Mouse (Mus musculus) adrenal gland, postnatal 4 days (tissue): ENCODE data around the gene Dnaja2. TPM values are rescaled to one million over a fixed set of nuclear protein-coding genes. Genes with fewer than 3 reads are reported as not detected.
A peak's percentile ranks its signal among the peaks of the same experiment; 100 is the strongest.

Source experiments
- DNase-seq, 2 experiments: peaks; one replicate each; pipeline ENCODE4 v3.0.0; 2021 to 2022; ENCODE audit warnings: low spot score in 2 of 2, mixed read lengths in 2 of 2
- long read RNA-seq, 2 experiments: library from polyadenylated mRNA; stranded (forward); transcript quantifications; one replicate each; pipeline ENCODE4 v2.0.0; 2021
- total RNA-seq, 2 experiments: library from RNA; stranded (reverse); gene quantifications; 2 replicates each; pipeline ENCODE4 v1.2.3; 2021

Dnaja2 gene
- total RNA-seq = 100 to 1,000 TPM; 140 to 159 TPM
- long read RNA-seq, experiment 1, transcript Dnaja2-201 (9 exons, 2,919 nt) = major isoform, 106 of 115 reads
- long read RNA-seq, experiment 1, partial matches to known transcripts = 6 of 115 reads
- long read RNA-seq, experiment 1, other reads (novel, unspliced or antisense) = 3 of 115 reads
- long read RNA-seq, experiment 2, transcript Dnaja2-201 (9 exons, 2,919 nt) = major isoform, 260 of 286 reads
- long read RNA-seq, experiment 2, partial matches to known transcripts = 9 of 286 reads
- long read RNA-seq, experiment 2, other reads (novel, unspliced or antisense) = 17 of 286 reads

- peak; percentile 77 to 94 for DNase-seq
These were observed at the start of gene Dnaja2 for GRCm38 (mm10) chr8:85555181-85556145. Gene Dnaja2 (minus strand): TSS chr8:85555344.

- no peak for DNase-seq
These were observed 49.1 kb upstream of the Dnaja2 start for GRCm38 (mm10) chr8:85604201-85604600.

GRCm38 (mm10) chr8:85603203-85603895 lies 48.2 kb upstream of the Dnaja2 start:
- peak in 1 of 2 experiments; percentile 20 for DNase-seq

GRCm38 (mm10) chr8:85602737-85603136 lies 47.6 kb upstream of the Dnaja2 start:
- DNase-seq = no peak

GRCm38 (mm10) chr8:85601741-85602140 lies 46.6 kb upstream of the Dnaja2 start:
- DNase-seq = no peak

- no peak for DNase-seq
These were observed 42.5 kb upstream of the Dnaja2 start for GRCm38 (mm10) chr8:85597413-85598191.

GRCm38 (mm10) chr8:85595391-85595790 lies 40.2 kb upstream of the Dnaja2 start:
- DNase-seq = peak in 1 of 2 experiments; percentile 8

- DNase-seq = no peak
These were observed 39.8 kb upstream of the Dnaja2 start for GRCm38 (mm10) chr8:85594983-85595382.

GRCm38 (mm10) chr8:85593324-85593723 lies 38.2 kb upstream of the Dnaja2 start:
- no peak for DNase-seq

GRCm38 (mm10) chr8:85591532-85591931 lies 36.4 kb upstream of the Dnaja2 start:
- DNase-seq = no peak

GRCm38 (mm10) chr8:85590258-85590657 lies 35.1 kb upstream of the Dnaja2 start:
- no peak for DNase-seq

- DNase-seq = no peak
These were observed 33.5 kb upstream of the Dnaja2 start for GRCm38 (mm10) chr8:85588596-85588995.

GRCm38 (mm10) chr8:85577666-85578065 lies 22.5 kb upstream of the Dnaja2 start:
- no peak for DNase-seq

GRCm38 (mm10) chr8:85573972-85574496 lies 18.9 kb upstream of the Dnaja2 start:
- no peak for DNase-seq

GRCm38 (mm10) chr8:85570466-85570865 lies 15.3 kb upstream of the Dnaja2 start:
- DNase-seq = no peak

GRCm38 (mm10) chr8:85567801-85568200 lies 12.7 kb upstream of the Dnaja2 start:
- DNase-seq = no peak

GRCm38 (mm10) chr8:85565186-85565585 lies 10.0 kb upstream of the Dnaja2 start:
- no peak for DNase-seq

GRCm38 (mm10) chr8:85563336-85563735 lies 8.2 kb upstream of the Dnaja2 start:
- DNase-seq = no peak

GRCm38 (mm10) chr8:85559966-85560365 lies 4.8 kb upstream of the Dnaja2 start:
- DNase-seq = no peak

GRCm38 (mm10) chr8:85559201-85559600 lies 4.1 kb upstream of the Dnaja2 start:
- DNase-seq = no peak
